Comparison of ENCODE assay signal across 8 mouse cellular contexts in the genomic region with DNA sequence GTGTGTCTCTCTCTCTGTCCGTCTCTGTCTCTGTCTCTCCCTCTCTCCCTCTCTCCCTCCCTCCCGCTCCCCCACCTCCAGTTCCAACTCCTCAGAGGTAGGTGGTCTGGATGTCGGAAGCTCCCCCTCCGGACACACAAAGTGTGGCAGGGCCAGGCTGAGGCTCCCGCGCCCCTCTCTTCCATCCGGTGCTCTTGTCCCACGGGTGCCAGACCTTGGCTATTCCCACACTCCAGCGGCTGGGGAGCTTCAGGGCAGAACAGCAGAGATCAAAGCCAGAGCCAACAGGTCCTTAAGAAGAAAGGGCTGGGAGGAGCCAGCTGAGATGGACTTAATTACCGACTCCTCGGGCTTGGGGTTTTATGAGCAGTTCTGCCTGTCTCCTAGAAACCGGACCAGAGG.
A peak's percentile ranks its signal among the peaks of the same experiment; 100 is the strongest.
DNase-seq lines count a peak whose midpoint lies in the region; ATAC-seq and TF ChIP-seq lines count a peak whose summit lies in the region.

No protein-coding gene starts in this region.

- no peaks in the 10 kb centered on the region for H3K36me3 ChIP-seq in C2C12 (ENCODE audit: control insufficient read depth, insufficient read depth)
- H3K36me3 ChIP-seq in forebrain, embryonic 15.5 days = no peaks in the 10 kb centered on the region
- H3K36me3 ChIP-seq in intestine, embryonic 16.5 days (ENCODE audit: control insufficient read depth, insufficient read depth, low read length) = no peaks in the 10 kb centered on the region
- no peaks in the 10 kb centered on the region for H3K36me3 ChIP-seq in macrophage (ENCODE audit: inconsistent target)

- peaks cover 10% of the 10 kb centered on the region for H3K4me1 ChIP-seq in forebrain, embryonic 15.5 days
- H3K4me1 ChIP-seq in intestine, embryonic 16.5 days (ENCODE audit: control insufficient read depth, insufficient read depth, low read length) = peaks cover 21% of the 10 kb centered on the region

- H3K79me3 ChIP-seq in C2C12 (ENCODE audit: low read depth) = no peaks in the 10 kb centered on the region

- H3ac ChIP-seq in C2C12 (ENCODE audit: control insufficient read depth, insufficient read length, low read depth) = peak overlapping the region; percentile 56

- peak overlapping the region; percentile 33 for H3K4me2 ChIP-seq in forebrain, embryonic 15.5 days (replicated peaks)
- H3K4me2 ChIP-seq in intestine, embryonic 16.5 days (ENCODE audit: low read depth, low read length) = peak overlapping the region; percentile 77

- H3K4me3 ChIP-seq in C2C12 (ENCODE audit: insufficient read depth, poor library complexity, severe bottlenecking) = peak overlapping the region; percentile 19
- no peak overlapping the region; the same call in 1 of the 2 replicates for H3K4me3 ChIP-seq in forebrain, embryonic 15.5 days
- peak overlapping the region; percentile 36 for H3K4me3 ChIP-seq in intestine, embryonic 16.5 days (ENCODE audit: low read length)
- H3K4me3 ChIP-seq in macrophage (ENCODE audit: inconsistent target) = peak overlapping the region; percentile 12; the same call in 1 of the 2 replicates

- H3K27ac ChIP-seq in forebrain, embryonic 15.5 days (replicated peaks) = no peak overlapping the region
- H3K27ac ChIP-seq in intestine, embryonic 16.5 days (ENCODE audit: low read length) = peak overlapping the region; percentile 18; the same call in 1 of the 2 replicates
- peak overlapping the region; percentile 41; the same call in 1 of the 2 replicates for H3K27ac ChIP-seq in macrophage

- ATAC-seq in forebrain, embryonic 15.5 days (replicated peaks) = no peak; the same call in 1 of the 2 replicates
- ATAC-seq in intestine, embryonic 16.5 days = peak; percentile 60

- H3K9ac ChIP-seq in forebrain, embryonic 15.5 days (replicated peaks) = no peak overlapping the region
- H3K9ac ChIP-seq in intestine, embryonic 16.5 days (ENCODE audit: low read depth, low read length) = peak overlapping the region; percentile 63

- peak; percentile 12 to 42 for DNase-seq in adrenal gland, adult 18-20 months (ENCODE audit: low spot score in 2 of 2)
- peak; percentile 47 for DNase-seq in yolk sac, embryonic 10.5 days (ENCODE audit: low spot score)
- DNase-seq in spleen, adult 18-20 months = no peak
- DNase-seq in gastrocnemius, postnatal 25 days = no peak

- no peaks in the 10 kb centered on the region for H3K27me3 ChIP-seq in C2C12 (ENCODE audit: control insufficient read depth, insufficient read depth, insufficient read length)
- H3K27me3 ChIP-seq in forebrain, embryonic 15.5 days = peaks cover under 1% of the 10 kb centered on the region; the same call in 1 of the 2 replicates
- no peaks in the 10 kb centered on the region for H3K27me3 ChIP-seq in intestine, embryonic 16.5 days (replicated peaks; ENCODE audit: control insufficient read depth, insufficient read depth, low read length)

- under 1% methylated on average over 12 of the region's 12 CpGs for WGBS in forebrain, embryonic 15.5 days
- under 1% methylated on average over 12 of the region's 12 CpGs for WGBS in intestine, embryonic 16.5 days
- WGBS in macrophage (ENCODE audit: missing documents) = 10% methylated on average over 11 of the region's 12 CpGs

- no peaks in the 10 kb centered on the region for H3K79me2 ChIP-seq in C2C12 (ENCODE audit: control insufficient read depth, insufficient read depth)
- no peaks in the 10 kb centered on the region for H3K79me2 ChIP-seq in macrophage (ENCODE audit: inconsistent target)

- H3K9me3 ChIP-seq in forebrain, embryonic 15.5 days = no peaks in the 10 kb centered on the region
- H3K9me3 ChIP-seq in intestine, embryonic 16.5 days (ENCODE audit: control insufficient read depth, low read length) = no peaks in the 10 kb centered on the region

- no peak for TF ChIP-seq CTCF in C2C12 (IDR thresholded peaks at IDR 0.05; ENCODE audit: control insufficient read depth, insufficient read depth, insufficient read length)

TF ChIP-seq in C2C12, 6 proteins besides CTCF, POLR2A, EP300 and RAD21:
- TF ChIP-seq FOSL1 (IDR thresholded peaks at IDR 0.05; ENCODE audit: insufficient read depth, low read length, poor library complexity, severe bottlenecking) (no peak), MAX (IDR thresholded peaks at IDR 0.05) (no peak), CEBPB (IDR thresholded peaks at IDR 0.05; ENCODE audit: low read depth) (no peak), MYOD1 (IDR thresholded peaks at IDR 0.05; ENCODE audit: control insufficient read depth, insufficient read length, low read depth) (no peak), USF1 (IDR thresholded peaks at IDR 0.05; ENCODE audit: low read depth) (no peak), MYOG (IDR thresholded peaks at IDR 0.05; ENCODE audit: control insufficient read depth, extremely low read depth, insufficient read length) (no peak)

Comparison
In these comparisons a context has a peak if more than half of its experiments do, and no peak if none do; other contexts are left out.
1. DNase-seq: peak in adrenal gland, adult 18-20 months (2 of 2) and yolk sac, embryonic 10.5 days (single experiment); none in spleen, adult 18-20 months (0 of 2) and gastrocnemius, postnatal 25 days (single experiment).